Mouse (Mus musculus): ENCODE measurements around the gene Tor4a. TPM values are rescaled to one million over a fixed set of nuclear protein-coding genes. Genes with fewer than 3 reads are reported as not detected.

The Tor4a gene
- polyA plus RNA-seq, 1 experiment from 2014 or later = 1.9 TPM

Other genes with a start within 250 kb of the Tor4a start
- gene Zmynd19, start 247.1 kb downstream of the Tor4a start, polyA plus RNA-seq (2014; fragmentation: Nextera tagmentation; extraction: Ambion mirVana) = 27.6 and 29.8 TPM in 2 replicates
- gene Dph7, start 234.5 kb downstream of the Tor4a start, polyA plus RNA-seq (2014; fragmentation: Nextera tagmentation; extraction: Ambion mirVana) = 33.4 and 33.8 TPM in 2 replicates
- gene Mrpl41, start 221.8 kb downstream of the Tor4a start, polyA plus RNA-seq (2014; fragmentation: Nextera tagmentation; extraction: Ambion mirVana) = 153 and 163 TPM in 2 replicates
- gene Pnpla7, start 220.9 kb downstream of the Tor4a start, polyA plus RNA-seq (2014; fragmentation: Nextera tagmentation; extraction: Ambion mirVana) = 4.7 and 6.2 TPM in 2 replicates
- gene Nsmf, start 142.5 kb downstream of the Tor4a start, polyA plus RNA-seq (2014; fragmentation: Nextera tagmentation; extraction: Ambion mirVana) = 29.5 and 36.2 TPM in 2 replicates
- gene Entpd8, start 116.6 kb downstream of the Tor4a start, polyA plus RNA-seq (2014; fragmentation: Nextera tagmentation; extraction: Ambion mirVana) = not detected in 2 replicates
- 0.13 TPM in 1 of 2 replicates, not detected in the other for gene Noxa1, start 101.7 kb downstream of the Tor4a start, polyA plus RNA-seq (2014; fragmentation: Nextera tagmentation; extraction: Ambion mirVana)
- gene Nrarp, start 16.1 kb downstream of the Tor4a start, polyA plus RNA-seq (2014; fragmentation: Nextera tagmentation; extraction: Ambion mirVana) = 16.8 and 17.0 TPM in 2 replicates
- gene Nelfb, start 14.6 kb upstream of the Tor4a start, polyA plus RNA-seq (2014; fragmentation: Nextera tagmentation; extraction: Ambion mirVana) = 90.5 and 92.2 TPM in 2 replicates
- gene Stpg3, start 17.8 kb upstream of the Tor4a start, polyA plus RNA-seq (2014; fragmentation: Nextera tagmentation; extraction: Ambion mirVana) = not detected in 2 replicates
- 1.4 TPM in 1 of 2 replicates, not detected in the other for gene Fam166a, start 21.9 kb upstream of the Tor4a start, polyA plus RNA-seq (2014; fragmentation: Nextera tagmentation; extraction: Ambion mirVana)
- 456 and 490 TPM in 2 replicates for gene Tubb4b, start 27.8 kb upstream of the Tor4a start, polyA plus RNA-seq (2014; fragmentation: Nextera tagmentation; extraction: Ambion mirVana)
- gene Slc34a3, start 37.5 kb upstream of the Tor4a start, polyA plus RNA-seq (2014; fragmentation: Nextera tagmentation; extraction: Ambion mirVana) = not detected in 2 replicates
- not detected in 2 replicates for gene Rnf224, start 39.9 kb upstream of the Tor4a start, polyA plus RNA-seq (2014; fragmentation: Nextera tagmentation; extraction: Ambion mirVana)
- gene Rnf208, start 45.4 kb upstream of the Tor4a start, polyA plus RNA-seq (2014; fragmentation: Nextera tagmentation; extraction: Ambion mirVana) = 7.4 and 10.4 TPM in 2 replicates
- 0.50 TPM in 1 of 2 replicates, not detected in the other for gene Cysrt1, start 45.6 kb upstream of the Tor4a start, polyA plus RNA-seq (2014; fragmentation: Nextera tagmentation; extraction: Ambion mirVana)
- gene AL732309.1, start 50.0 kb upstream of the Tor4a start, polyA plus RNA-seq (2014; fragmentation: Nextera tagmentation; extraction: Ambion mirVana) = 3.3 and 4.2 TPM in 2 replicates
- 12.8 and 13.3 TPM in 2 replicates for gene Tmem203, start 58.6 kb upstream of the Tor4a start, polyA plus RNA-seq (2014; fragmentation: Nextera tagmentation; extraction: Ambion mirVana)
- gene Tprn, start 65.7 kb upstream of the Tor4a start, polyA plus RNA-seq (2014; fragmentation: Nextera tagmentation; extraction: Ambion mirVana) = 4.3 and 4.9 TPM in 2 replicates
- 253 and 254 TPM in 2 replicates for gene Ssna1, start 75.6 kb upstream of the Tor4a start, polyA plus RNA-seq (2014; fragmentation: Nextera tagmentation; extraction: Ambion mirVana)
- 111 and 113 TPM in 2 replicates for gene Anapc2, start 75.6 kb upstream of the Tor4a start, polyA plus RNA-seq (2014; fragmentation: Nextera tagmentation; extraction: Ambion mirVana)
- not detected in 2 replicates for gene Tmem210, start 91.3 kb upstream of the Tor4a start, polyA plus RNA-seq (2014; fragmentation: Nextera tagmentation; extraction: Ambion mirVana)
- gene Lrrc26, start 93.0 kb upstream of the Tor4a start, polyA plus RNA-seq (2014; fragmentation: Nextera tagmentation; extraction: Ambion mirVana) = not detected in 2 replicates
- gene Grin1, start 122.3 kb upstream of the Tor4a start, polyA plus RNA-seq (2014; fragmentation: Nextera tagmentation; extraction: Ambion mirVana) = 1.6 TPM in 2 replicates
- gene Man1b1, start 135.5 kb upstream of the Tor4a start, polyA plus RNA-seq (2014; fragmentation: Nextera tagmentation; extraction: Ambion mirVana) = 87.2 and 92.7 TPM in 2 replicates
- 18.2 and 19.1 TPM in 2 replicates for gene Dpp7, start 159.5 kb upstream of the Tor4a start, polyA plus RNA-seq (2014; fragmentation: Nextera tagmentation; extraction: Ambion mirVana)
- gene Uap1l1, start 168.8 kb upstream of the Tor4a start, polyA plus RNA-seq (2014; fragmentation: Nextera tagmentation; extraction: Ambion mirVana) = 5.2 and 8.9 TPM in 2 replicates
- gene Sapcd2, start 175.4 kb upstream of the Tor4a start, polyA plus RNA-seq (2014; fragmentation: Nextera tagmentation; extraction: Ambion mirVana) = 39.1 and 43.2 TPM in 2 replicates
- gene Entpd2, start 199.0 kb upstream of the Tor4a start, polyA plus RNA-seq (2014; fragmentation: Nextera tagmentation; extraction: Ambion mirVana) = 0.10 and 0.28 TPM in 2 replicates
- 26.8 and 38.0 TPM in 2 replicates for gene Npdc1, start 202.5 kb upstream of the Tor4a start, polyA plus RNA-seq (2014; fragmentation: Nextera tagmentation; extraction: Ambion mirVana)
- gene Fut7, start 226.4 kb upstream of the Tor4a start, polyA plus RNA-seq (2014; fragmentation: Nextera tagmentation; extraction: Ambion mirVana) = not detected in 2 replicates
- 2.2 TPM in 2 replicates for gene Abca2, start 231.8 kb upstream of the Tor4a start, polyA plus RNA-seq (2014; fragmentation: Nextera tagmentation; extraction: Ambion mirVana)